Mouse (Mus musculus) ES-Bruce4 (cell line): Measurements from ENCODE around the gene Dph3. TPM values are rescaled to one million over a fixed set of nuclear protein-coding genes. Genes with fewer than 3 reads are reported as not detected.
A peak's percentile ranks its signal among the peaks of the same experiment; 100 is the strongest.
"Not testable (repeated sequence)": the region's sequence is repeated elsewhere in the genome, so short reads cannot be mapped to it uniquely, and the experiment has no call there.

Source experiments
- H3K27ac ChIP-seq: 2 replicates; pipeline ENCODE4 v1.5.1; 2012; ENCODE audit warnings: low read length, inconsistent platforms; ENCODE audit not compliant: insufficient read depth
- H3K27me3 ChIP-seq: 2 replicates; pipeline ENCODE4 v1.6.1; 2012; ENCODE audit warnings: mild to moderate bottlenecking, low read length, inconsistent platforms; ENCODE audit not compliant: control insufficient read depth, poor library complexity, insufficient read depth, severe bottlenecking
- H3K36me3 ChIP-seq: 2 replicates; pipeline ENCODE4 v1.6.1; 2012; ENCODE audit warnings: inconsistent platforms, mild to moderate bottlenecking, low read length, moderate library complexity; ENCODE audit not compliant: control insufficient read depth, poor library complexity, insufficient read depth, severe bottlenecking
- H3K4me1 ChIP-seq: one replicate; pipeline ENCODE4 v1.8.1; 2011; ENCODE audit warnings: low read length; ENCODE audit not compliant: control insufficient read depth, insufficient read depth
- H3K4me3 ChIP-seq: 2 replicates; pipeline ENCODE4 v1.5.1; 2011; ENCODE audit warnings: low read depth, mild to moderate bottlenecking, low read length
- H3K9ac ChIP-seq: 2 replicates; pipeline ENCODE4 v1.6.1; 2012; ENCODE audit warnings: low read depth, mild to moderate bottlenecking, inconsistent platforms; ENCODE audit not compliant: poor library complexity, severe bottlenecking
- H3K9me3 ChIP-seq: replicated peaks from 2 replicates; pipeline ENCODE4 v1.6.1; 2012; ENCODE audit warnings: mild to moderate bottlenecking, low read length, inconsistent platforms; ENCODE audit not compliant: control insufficient read depth, poor library complexity, insufficient read depth, severe bottlenecking
- CTCF ChIP-seq: IDR thresholded peaks from one replicate; pipeline ENCODE4 v1.8.1; 2011; ENCODE audit warnings: low read depth, low read length
- EP300 ChIP-seq: IDR thresholded peaks from 2 replicates; pipeline ENCODE4 v1.6.1; 2011; ENCODE audit warnings: low read depth, low read length; ENCODE audit not compliant: insufficient read depth
- POLR2A ChIP-seq: IDR thresholded peaks from one replicate; pipeline ENCODE4 v1.8.1; 2011; ENCODE audit warnings: low read length; ENCODE audit not compliant: insufficient read depth
- polyA plus RNA-seq: library from polyadenylated mRNA; stranded (reverse); fragments of >200 nt; gene quantifications from 2 replicates; pipeline ENCODE4 v1.2.4, GENCODE M21; 2011; ENCODE audit warnings: low read depth; ENCODE audit not compliant: missing spikeins, insufficient read depth, insufficient read length

Gene Dph3
- polyA plus RNA-seq, 1 experiment = 55.0 TPM

DNA sequence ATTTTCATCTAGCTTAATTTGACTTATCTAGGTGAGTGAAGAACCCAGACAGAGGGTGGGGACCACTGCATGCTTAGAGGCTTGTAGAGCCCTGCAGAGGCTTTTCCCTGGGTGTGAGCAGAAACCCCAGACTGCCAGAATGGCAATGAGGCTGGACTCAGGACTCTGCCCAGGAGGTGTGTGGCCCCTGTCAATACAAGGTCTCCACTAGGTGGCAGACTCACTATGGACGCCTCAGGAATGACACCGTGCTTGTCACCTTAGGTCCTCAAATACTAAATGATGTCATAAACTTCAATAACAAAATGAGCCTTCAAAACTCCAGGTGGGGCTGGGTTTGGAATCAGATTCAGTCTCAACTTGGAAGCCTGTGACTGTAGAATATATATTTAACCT is 36.4 kb upstream of the Dph3 start:
- Histone ChIP-seq H3K36me3 (no peaks in the 10 kb centered on the region), H3K9ac (no peak overlapping the region), H3K27ac (no peak overlapping the region), H3K9me3 (no peaks in the 10 kb centered on the region), H3K4me3 (no peak overlapping the region), H3K4me1 (peaks cover 2% of the 10 kb centered on the region), H3K27me3 (no peaks in the 10 kb centered on the region)
- peak; percentile 78 for TF ChIP-seq CTCF
- TF ChIP-seq EP300 = 0 out of 2 replicates have a peak, but pooled peaks have one; percentile 18
- no peak for TF ChIP-seq POLR2A

DNA sequence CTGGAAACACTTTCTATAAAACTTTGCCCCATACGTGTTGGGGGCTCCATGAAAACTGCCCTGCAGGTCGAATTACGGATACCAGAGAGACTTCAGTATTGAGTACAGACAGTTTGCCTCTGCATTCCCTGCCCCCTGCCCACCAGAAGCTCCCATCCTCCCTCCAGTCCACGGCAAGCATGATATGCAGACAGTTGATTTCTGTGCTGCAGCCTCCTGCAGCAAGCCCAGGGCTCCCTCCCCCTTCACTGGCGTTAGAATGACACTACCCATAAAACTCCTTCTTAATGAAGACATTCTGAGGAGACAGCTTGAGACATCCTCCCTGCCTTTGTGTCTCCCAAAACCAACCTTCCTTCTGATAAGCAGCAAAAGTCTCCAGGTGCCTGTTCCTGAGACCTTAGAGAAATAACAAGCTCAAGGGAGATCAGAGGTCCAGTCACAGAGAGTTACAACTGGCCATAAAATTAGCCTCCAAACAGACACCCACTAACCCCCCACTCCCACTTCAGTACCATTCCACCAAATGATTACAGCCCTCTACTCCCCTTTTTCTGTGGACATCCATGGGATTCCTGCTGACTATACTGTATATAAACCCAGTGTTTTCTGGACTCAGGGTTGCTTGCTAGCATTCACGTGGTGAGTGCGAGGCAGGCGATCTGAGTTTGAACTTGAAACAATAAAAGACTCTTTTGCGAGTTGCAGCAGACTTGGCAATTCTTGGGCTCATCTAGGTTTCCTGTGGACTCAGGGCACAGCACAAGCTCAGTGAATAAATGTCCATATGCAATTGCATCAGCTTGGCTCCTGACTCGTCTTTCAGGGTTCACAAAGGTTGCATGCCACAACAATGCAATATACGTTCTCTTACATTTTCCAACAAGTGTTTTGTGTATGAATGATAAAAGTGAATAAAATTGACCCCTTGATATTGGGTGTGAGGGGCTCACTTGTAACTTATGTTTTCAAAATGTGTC is 35.7 kb upstream of the Dph3 start:
- Histone ChIP-seq H3K9ac (no peak overlapping the region), H3K27ac (no peak overlapping the region), H3K9me3 (no peaks in the 10 kb centered on the region), H3K27me3 (no peaks in the 10 kb centered on the region), H3K4me1 (peaks cover 2% of the 10 kb centered on the region), H3K36me3 (no peaks in the 10 kb centered on the region), H3K4me3 (no peak overlapping the region)
- TF ChIP-seq EP300 (no peak), CTCF (no peak), POLR2A (no peak)

DNA sequence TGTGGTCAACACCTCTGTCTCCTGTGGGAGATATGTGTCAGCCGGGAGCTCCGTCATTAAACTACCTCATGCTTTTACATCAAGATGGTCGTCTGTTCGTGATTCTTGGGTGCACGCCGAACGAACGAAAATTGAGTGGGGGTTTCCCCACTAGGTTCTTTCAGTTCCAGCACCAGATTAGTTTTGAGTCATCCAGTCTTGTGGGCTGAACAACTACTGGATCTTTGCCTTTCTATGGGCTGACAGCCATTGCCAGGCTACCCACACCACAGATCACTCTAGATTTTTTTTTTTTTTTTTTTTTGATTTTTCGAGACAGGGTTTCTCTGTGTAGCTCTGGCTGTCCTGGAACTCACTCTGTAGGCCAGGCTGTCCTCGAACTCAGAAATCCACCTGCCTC is 26.6 kb upstream of the Dph3 start:
- H3K4me1 ChIP-seq, H3K27ac ChIP-seq, H3K9me3 ChIP-seq, H3K36me3 ChIP-seq, H3K4me3 ChIP-seq, H3K9ac ChIP-seq, H3K27me3 ChIP-seq: not testable (repeated sequence)

DNA sequence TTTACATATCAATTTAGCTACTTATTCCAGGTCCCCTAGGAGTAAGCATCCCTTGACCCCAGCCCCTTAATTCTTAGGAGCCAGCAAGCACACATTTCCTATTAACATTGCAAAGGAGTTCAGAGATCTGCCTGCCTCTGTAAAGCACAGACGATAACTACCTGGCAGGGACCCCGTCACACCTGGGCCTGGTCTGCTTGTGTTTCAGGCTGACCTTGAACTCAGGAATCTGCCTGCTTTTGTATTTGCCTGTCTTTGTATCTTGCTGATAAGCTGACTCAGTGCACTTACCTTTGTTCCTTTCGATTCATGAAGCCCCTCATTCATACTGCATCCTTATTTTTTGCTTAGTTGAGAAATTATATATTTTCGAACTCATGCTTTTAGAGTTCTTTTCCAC is 21.4 kb upstream of the Dph3 start:
- Histone ChIP-seq H3K36me3 (peaks cover 10% of the 10 kb centered on the region), H3K27ac (peak overlapping the region; percentile 21; the same call in 1 of the 2 replicates), H3K9me3 (no peaks in the 10 kb centered on the region), H3K27me3 (no peaks in the 10 kb centered on the region), H3K4me1 (no peaks in the 10 kb centered on the region), H3K9ac (no peak overlapping the region), H3K4me3 (no peak overlapping the region)
- TF ChIP-seq CTCF (no peak), POLR2A (no peak), EP300 (0 out of 2 replicates have a peak, but pooled peaks have one; percentile 37)

DNA sequence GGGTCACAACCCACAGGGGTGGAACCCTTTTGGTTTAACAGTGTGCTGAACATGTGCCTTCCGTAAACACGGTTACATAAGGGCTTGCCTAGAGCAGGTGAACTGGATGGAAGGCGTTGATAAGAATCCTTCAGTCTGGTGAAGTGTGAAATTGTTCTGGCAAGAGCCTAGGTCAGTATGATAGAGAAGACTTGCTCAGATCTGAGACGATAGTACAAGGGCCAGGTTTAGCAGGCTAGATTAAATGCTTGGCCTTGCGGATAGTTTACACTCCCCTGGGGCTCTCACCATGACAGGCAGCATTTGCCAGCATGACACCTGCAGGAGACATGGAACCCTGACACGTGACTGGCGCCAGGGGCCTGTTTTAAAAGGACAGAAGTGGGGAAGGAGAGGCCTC is 20.1 kb upstream of the Dph3 start:
- Histone ChIP-seq H3K4me1 (no peaks in the 10 kb centered on the region), H3K27ac (no peak overlapping the region), H3K27me3 (no peaks in the 10 kb centered on the region), H3K36me3 (peaks cover 17% of the 10 kb centered on the region), H3K9me3 (no peaks in the 10 kb centered on the region), H3K9ac (no peak overlapping the region), H3K4me3 (no peak overlapping the region)
- TF ChIP-seq EP300 (no peak), CTCF (no peak), POLR2A (no peak)

- H3K36me3 ChIP-seq = peaks cover 34% of the 10 kb centered on the region
- H3K27me3 ChIP-seq = no peaks in the 10 kb centered on the region
- no peak for TF ChIP-seq EP300
- TF ChIP-seq POLR2A = no peak
- TF ChIP-seq CTCF = no peak
- no peaks in the 10 kb centered on the region for H3K4me1 ChIP-seq
- no peak overlapping the region for H3K9ac ChIP-seq
- H3K4me3 ChIP-seq = no peak overlapping the region
- H3K27ac ChIP-seq = no peak overlapping the region
- H3K9me3 ChIP-seq = no peaks in the 10 kb centered on the region
Measured at GRCm38 (mm10) chr14:32103556-32103955, 18.0 kb upstream of the Dph3 start.
